Mouse (Mus musculus): Measurements from ENCODE around the gene Ank. TPM values are rescaled to one million over a fixed set of nuclear protein-coding genes. Genes with fewer than 3 reads are reported as not detected.
A peak's percentile ranks its signal among the peaks of the same experiment; 100 is the strongest.

Gene Ank
- polyA plus RNA-seq, 1 experiment from 2014 or later = 9.3 TPM

DNA sequence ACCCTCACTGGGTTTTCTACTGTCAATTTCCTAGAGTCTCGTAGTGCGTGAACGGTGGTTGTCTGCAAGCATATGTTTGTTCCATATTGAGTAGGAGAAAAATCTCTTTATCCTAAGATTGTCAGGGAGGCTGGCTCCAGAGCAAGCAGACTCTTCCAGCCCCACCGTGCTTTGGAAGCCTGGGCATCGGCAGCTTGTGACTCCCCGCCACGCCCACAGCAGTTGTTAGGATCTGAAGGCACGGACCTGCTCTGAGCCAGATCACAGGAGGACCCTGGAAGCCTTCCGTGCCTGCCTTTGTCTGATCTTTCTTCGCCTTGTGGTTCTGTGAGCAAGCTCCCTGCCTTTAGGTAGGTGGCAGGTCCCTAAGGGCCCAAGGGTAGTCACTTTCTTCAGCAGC, 21.6 kb downstream of the Ank start:
- 69% methylated on average over 10 of the region's 10 CpGs for whole genome bisulfite sequencing
- H3K27me3 ChIP-seq (replicated peaks; ENCODE audit: insufficient read depth, low read length) = no peaks in the 10 kb centered on the region
- TF ChIP-seq CTCF (IDR thresholded peaks at IDR 0.05) (no peak), EP300 (IDR thresholded peaks at IDR 0.05) (no peak)
- no peaks in the 10 kb centered on the region; the same call in 1 of the 2 replicates for H3K4me1 ChIP-seq (ENCODE audit: insufficient read depth, low read depth, low read length)
- no peak overlapping the region for H3K4me2 ChIP-seq (replicated peaks; ENCODE audit: low read depth, low read length)
- H3K36me3 ChIP-seq (ENCODE audit: insufficient read depth, low read length) = no peaks in the 10 kb centered on the region
- H3K27ac ChIP-seq (ENCODE audit: low read length) = no peak overlapping the region
- no peak for ATAC-seq
- no peak overlapping the region for H3K9ac ChIP-seq (replicated peaks; ENCODE audit: low read depth)
- H3K9me3 ChIP-seq (ENCODE audit: low read length) = no peaks in the 10 kb centered on the region
- DNase-seq (ENCODE audit: low spot score) = no peak
- H3K4me3 ChIP-seq (ENCODE audit: low read depth, low read length) = no peak overlapping the region

- no peak overlapping the region for H3K4me2 ChIP-seq (replicated peaks; ENCODE audit: low read depth, low read length)
- no peak for TF ChIP-seq EP300 (IDR thresholded peaks at IDR 0.05)
- TF ChIP-seq CTCF (IDR thresholded peaks at IDR 0.05) = no peak
- no peak overlapping the region for H3K4me3 ChIP-seq (ENCODE audit: low read depth, low read length)
- peak overlapping the region; percentile 71; the same call in 1 of the 2 replicates for H3K27ac ChIP-seq (ENCODE audit: low read length)
- DNase-seq (ENCODE audit: low spot score) = no peak
- peaks cover 2% of the 10 kb centered on the region; the same call in 1 of the 2 replicates for H3K4me1 ChIP-seq (ENCODE audit: insufficient read depth, low read depth, low read length)
- 63% methylated on average over 9 of the region's 9 CpGs for WGBS
- no peaks in the 10 kb centered on the region for H3K36me3 ChIP-seq (ENCODE audit: insufficient read depth, low read length)
- H3K9ac ChIP-seq (replicated peaks; ENCODE audit: low read depth) = no peak overlapping the region
- no peaks in the 10 kb centered on the region for H3K9me3 ChIP-seq (ENCODE audit: low read length)
- no peak for ATAC-seq
- no peaks in the 10 kb centered on the region for H3K27me3 ChIP-seq (replicated peaks; ENCODE audit: insufficient read depth, low read length)
Observed at GRCm38 (mm10) chr15:27490676-27491075, 24.2 kb downstream of the Ank start.

- DNase-seq (ENCODE audit: low spot score) (no peak), ATAC-seq (peak; percentile 40)
- no peak overlapping the region for H3K9ac ChIP-seq (replicated peaks; ENCODE audit: low read depth)
- 66% methylated on average over 8 of the region's 8 CpGs for WGBS
- no peak overlapping the region for H3K4me2 ChIP-seq (replicated peaks; ENCODE audit: low read depth, low read length)
- peaks cover 2% of the 10 kb centered on the region; the same call in 1 of the 2 replicates for H3K4me1 ChIP-seq (ENCODE audit: insufficient read depth, low read depth, low read length)
- H3K27me3 ChIP-seq (replicated peaks; ENCODE audit: insufficient read depth, low read length) = no peaks in the 10 kb centered on the region
- peak overlapping the region; percentile 71 for H3K27ac ChIP-seq (ENCODE audit: low read length)
- H3K4me3 ChIP-seq (ENCODE audit: low read depth, low read length) = no peak overlapping the region
- H3K9me3 ChIP-seq (ENCODE audit: low read length) = no peaks in the 10 kb centered on the region
- H3K36me3 ChIP-seq (ENCODE audit: insufficient read depth, low read length) = no peaks in the 10 kb centered on the region
- TF ChIP-seq EP300 (IDR thresholded peaks at IDR 0.05) (no peak), CTCF (IDR thresholded peaks at IDR 0.05) (no peak)
Observed at GRCm38 (mm10) chr15:27491425-27492070, 25.1 kb downstream of the Ank start.

GRCm38 (mm10) chr15:27492156-27492555, 25.7 kb downstream of the Ank start:
- H3K27ac ChIP-seq (ENCODE audit: low read length) = peak overlapping the region; percentile 71
- H3K4me3 ChIP-seq (ENCODE audit: low read depth, low read length) = no peak overlapping the region
- 61% methylated on average over 10 of the region's 10 CpGs for WGBS
- no peak overlapping the region for H3K4me2 ChIP-seq (replicated peaks; ENCODE audit: low read depth, low read length)
- no peaks in the 10 kb centered on the region for H3K9me3 ChIP-seq (ENCODE audit: low read length)
- DNase-seq (ENCODE audit: low spot score) = peak; percentile 83
- TF ChIP-seq CTCF (IDR thresholded peaks at IDR 0.05) = no peak
- TF ChIP-seq EP300 (IDR thresholded peaks at IDR 0.05) = peak; percentile 58; the same call in 1 of the 2 replicates
- no peaks in the 10 kb centered on the region for H3K36me3 ChIP-seq (ENCODE audit: insufficient read depth, low read length)
- ATAC-seq = peak; percentile 93
- H3K4me1 ChIP-seq (ENCODE audit: insufficient read depth, low read depth, low read length) = 0 out of 2 replicates have a peak, but pooled peaks cover 2% of the 10 kb centered on the region
- H3K27me3 ChIP-seq (replicated peaks; ENCODE audit: insufficient read depth, low read length) = no peaks in the 10 kb centered on the region
- H3K9ac ChIP-seq (replicated peaks; ENCODE audit: low read depth) = no peak overlapping the region

DNA sequence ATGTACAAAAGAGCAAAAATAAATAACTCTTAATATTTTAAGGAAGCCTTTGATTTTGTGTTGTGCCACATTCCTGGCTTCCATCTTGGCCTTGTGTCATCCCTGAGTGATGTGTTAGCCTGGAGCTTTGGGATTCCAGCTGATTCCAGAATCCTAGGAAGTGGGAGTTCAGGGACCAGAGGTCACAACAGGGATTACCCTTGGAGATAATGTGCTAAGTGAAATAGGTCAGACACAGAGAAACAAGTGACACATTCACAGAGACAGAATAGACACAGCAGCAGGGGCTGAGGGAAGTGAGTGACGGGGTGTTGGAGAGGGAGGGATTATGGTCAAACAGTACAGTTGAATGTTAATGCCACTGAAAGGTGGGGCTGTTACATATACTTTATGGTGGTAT, 26.3 kb downstream of the Ank start:
- ATAC-seq = no peak
- WGBS = 76% methylated on average over 1 of the region's 1 CpGs

GRCm38 (mm10) chr15:27493516-27493915, 27.0 kb downstream of the Ank start:
- Histone ChIP-seq H3K4me3 (ENCODE audit: low read depth, low read length) (no peak overlapping the region), H3K9me3 (ENCODE audit: low read length) (no peaks in the 10 kb centered on the region), H3K27me3 (replicated peaks; ENCODE audit: insufficient read depth, low read length) (no peaks in the 10 kb centered on the region), H3K4me2 (replicated peaks; ENCODE audit: low read depth, low read length) (no peak overlapping the region), H3K36me3 (ENCODE audit: insufficient read depth, low read length) (no peaks in the 10 kb centered on the region), H3K4me1 (ENCODE audit: insufficient read depth, low read depth, low read length) (0 out of 2 replicates have a peak, but pooled peaks cover 2% of the 10 kb centered on the region), H3K27ac (ENCODE audit: low read length) (no peak overlapping the region), H3K9ac (replicated peaks; ENCODE audit: low read depth) (no peak overlapping the region)
- no peak for ATAC-seq
- DNase-seq (ENCODE audit: low spot score) = no peak
- no peak for TF ChIP-seq EP300 (IDR thresholded peaks at IDR 0.05)
- no peak for TF ChIP-seq CTCF (IDR thresholded peaks at IDR 0.05)
- WGBS = 35% methylated on average over 10 of the region's 10 CpGs

More for the DNA sequence above, 26.3 kb downstream of the Ank start:
- Histone ChIP-seq H3K27me3 (replicated peaks; ENCODE audit: insufficient read depth, low read length) (no peaks in the 10 kb centered on the region), H3K4me1 (ENCODE audit: insufficient read depth, low read depth, low read length) (0 out of 2 replicates have a peak, but pooled peaks cover 2% of the 10 kb centered on the region), H3K36me3 (ENCODE audit: insufficient read depth, low read length) (no peaks in the 10 kb centered on the region), H3K4me2 (replicated peaks; ENCODE audit: low read depth, low read length) (no peak overlapping the region), H3K27ac (ENCODE audit: low read length) (peak overlapping the region; percentile 43; the same call in 1 of the 2 replicates), H3K9me3 (ENCODE audit: low read length) (no peaks in the 10 kb centered on the region), H3K4me3 (ENCODE audit: low read depth, low read length) (no peak overlapping the region), H3K9ac (replicated peaks; ENCODE audit: low read depth) (no peak overlapping the region)
- no peak for DNase-seq (ENCODE audit: low spot score)
- no peak for TF ChIP-seq CTCF (IDR thresholded peaks at IDR 0.05)
- no peak for TF ChIP-seq EP300 (IDR thresholded peaks at IDR 0.05)
